ENCODE assay signal across 11 mouse cellular contexts in the genomic region with DNA sequence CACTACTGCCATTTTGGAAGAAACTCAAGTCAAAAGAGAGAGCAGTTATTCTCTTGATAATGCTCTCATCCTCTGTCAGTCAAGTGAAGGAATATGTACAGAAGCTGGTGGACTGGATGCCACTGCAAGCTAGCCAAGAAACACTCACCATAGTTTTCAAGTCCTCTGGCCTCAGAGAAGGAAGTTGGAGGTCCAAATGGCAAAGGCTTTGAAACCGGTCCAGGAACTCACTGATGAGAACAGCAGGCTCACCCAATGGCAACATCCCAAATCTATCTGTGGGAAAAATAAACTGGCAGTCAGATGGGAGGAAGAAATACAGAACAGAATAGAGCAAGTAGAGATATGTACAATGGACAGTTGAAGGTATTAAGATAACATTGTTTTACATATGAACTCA. TPM values are rescaled to one million over a fixed set of nuclear protein-coding genes. Genes with fewer than 3 reads are reported as not detected.
DNase-seq lines count a peak whose midpoint lies in the region; ATAC-seq and TF ChIP-seq lines count a peak whose summit lies in the region.
"Had no signal": no experiment of that assay in that cellular context is flagged by ENCODE, and none has a peak within 500 bp of the region (broad histone marks: within the 10 kb centered on the region; RNA-seq: fewer than 3 reads in every experiment).

No protein-coding gene starts in this region.

- H3K9ac ChIP-seq in kidney, embryonic 14.5 days (ENCODE audit: low read depth, low read length): no peak overlapping the region
- no peak overlapping the region for H3K9ac ChIP-seq in heart, embryonic 12.5 days
- no peak overlapping the region for H3K9ac ChIP-seq in lung, postnatal 0 days (replicated peaks; ENCODE audit: low read depth)
- H3K9ac ChIP-seq: embryonic facial prominence, embryonic 15.5 days; hindbrain, embryonic 15.5 days; neural tube, embryonic 12.5 days had no signal

- H3K27ac ChIP-seq in kidney, adult 2 months (ENCODE audit: insufficient read depth, low read depth, low read length): no peak overlapping the region
- H3K27ac ChIP-seq in kidney, embryonic 14.5 days (ENCODE audit: low read depth, low read length): no peak overlapping the region
- peak overlapping the region; percentile 56; the same call in 1 of the 2 replicates for H3K27ac ChIP-seq in heart, embryonic 12.5 days (ENCODE audit: poor library complexity, severe bottlenecking)
- peak overlapping the region; percentile 12; the same call in 1 of the 2 replicates for H3K27ac ChIP-seq in lung, postnatal 0 days (ENCODE audit: low read length)
- H3K27ac ChIP-seq in limb, embryonic 10.5 days: no peak overlapping the region
- H3K27ac ChIP-seq: embryonic facial prominence, embryonic 15.5 days; hindbrain, embryonic 15.5 days; neural tube, embryonic 12.5 days had no signal

- no peaks in the 10 kb centered on the region for H3K27me3 ChIP-seq in kidney, adult 2 months (replicated peaks; ENCODE audit: control insufficient read depth, insufficient read depth, low read length)
- H3K27me3 ChIP-seq in kidney, embryonic 14.5 days (ENCODE audit: control insufficient read depth, insufficient read depth, low read length): no peaks in the 10 kb centered on the region
- H3K27me3 ChIP-seq in heart, embryonic 12.5 days (replicated peaks): no peaks in the 10 kb centered on the region
- no peaks in the 10 kb centered on the region for H3K27me3 ChIP-seq in lung, postnatal 0 days (replicated peaks; ENCODE audit: insufficient read depth, low read length)
- no peaks in the 10 kb centered on the region for H3K27me3 ChIP-seq in limb, embryonic 10.5 days (ENCODE audit: low read depth, poor library complexity, severe bottlenecking)
- H3K27me3 ChIP-seq: embryonic facial prominence, embryonic 15.5 days; hindbrain, embryonic 15.5 days; neural tube, embryonic 12.5 days had no signal

- WGBS in kidney, adult 2 months: 60% methylated on average over 1 of the region's 1 CpGs
- WGBS in kidney, embryonic 14.5 days: 80% methylated on average over 1 of the region's 1 CpGs
- WGBS in heart, embryonic 12.5 days: 63% methylated on average over 1 of the region's 1 CpGs
- 52% methylated on average over 1 of the region's 1 CpGs for WGBS in lung, postnatal 0 days
- WGBS in limb, embryonic 10.5 days: 96% methylated on average over 1 of the region's 1 CpGs

- ATAC-seq in kidney, embryonic 14.5 days (ENCODE audit: low FRiP score, low TSS enrichment): no peak
- ATAC-seq in heart, embryonic 12.5 days (ENCODE audit: insufficient number of reproducible peaks, low FRiP score): peak; percentile 43; the same call in 1 of the 2 replicates
- no peak for ATAC-seq in lung, postnatal 0 days

- no peak for TF ChIP-seq POLR2A in kidney, adult 2 months (IDR thresholded peaks at IDR 0.05; ENCODE audit: low read depth, low read length)

- DNase-seq in kidney, adult 2 months: peak; percentile 82
- peak; percentile 75 for DNase-seq in cerebellum, adult 9-10 months
- DNase-seq in lung, postnatal 0 days (ENCODE audit: low spot score): peak; percentile 26
- DNase-seq in liver: no peak
- DNase-seq in limb, embryonic 10.5 days (ENCODE audit: low spot score): no peak
- no peak for DNase-seq in T-cell, adult 2 months (ENCODE audit: low spot score)

- TF ChIP-seq CTCF in kidney, adult 2 months (conservative IDR thresholded peaks at IDR 0.05; ENCODE audit: insufficient read depth, insufficient read length, low read depth, low read length): no peak
- TF ChIP-seq CTCF in lung, postnatal 0 days (IDR thresholded peaks at IDR 0.05): no peak

- no peaks in the 10 kb centered on the region for H3K9me3 ChIP-seq in kidney, embryonic 14.5 days (ENCODE audit: control insufficient read depth, low read length)
- H3K9me3 ChIP-seq in heart, embryonic 12.5 days (replicated peaks): no peaks in the 10 kb centered on the region
- no peaks in the 10 kb centered on the region for H3K9me3 ChIP-seq in lung, postnatal 0 days (ENCODE audit: low read length)
- no peaks in the 10 kb centered on the region for H3K9me3 ChIP-seq in limb, embryonic 10.5 days (replicated peaks)
- H3K9me3 ChIP-seq: embryonic facial prominence, embryonic 15.5 days; hindbrain, embryonic 15.5 days; neural tube, embryonic 12.5 days had no signal

- H3K4me1 ChIP-seq in kidney, adult 2 months (ENCODE audit: control insufficient read depth, insufficient read depth, low read length): no peaks in the 10 kb centered on the region
- no peaks in the 10 kb centered on the region for H3K4me1 ChIP-seq in kidney, embryonic 14.5 days (ENCODE audit: control insufficient read depth, insufficient read depth, low read length)
- H3K4me1 ChIP-seq in heart, embryonic 12.5 days (replicated peaks): peaks cover 21% of the 10 kb centered on the region
- H3K4me1 ChIP-seq in lung, postnatal 0 days (ENCODE audit: insufficient read depth, low read depth, low read length): no peaks in the 10 kb centered on the region
- no peaks in the 10 kb centered on the region for H3K4me1 ChIP-seq in limb, embryonic 10.5 days
- H3K4me1 ChIP-seq: embryonic facial prominence, embryonic 15.5 days; hindbrain, embryonic 15.5 days; neural tube, embryonic 12.5 days had no signal

- no peak overlapping the region for H3K4me2 ChIP-seq in kidney, embryonic 14.5 days (replicated peaks; ENCODE audit: low read depth, low read length)
- no peak overlapping the region for H3K4me2 ChIP-seq in heart, embryonic 12.5 days
- H3K4me2 ChIP-seq in lung, postnatal 0 days (replicated peaks; ENCODE audit: low read depth, low read length): no peak overlapping the region
- H3K4me2 ChIP-seq: embryonic facial prominence, embryonic 15.5 days; hindbrain, embryonic 15.5 days; neural tube, embryonic 12.5 days had no signal

- TF ChIP-seq EP300 in lung, postnatal 0 days (IDR thresholded peaks at IDR 0.05): no peak

- H3K4me3 ChIP-seq in kidney, adult 2 months (ENCODE audit: insufficient read depth, low read depth, low read length): no peak overlapping the region
- H3K4me3 ChIP-seq in kidney, embryonic 14.5 days (ENCODE audit: low read length): no peak overlapping the region
- no peak overlapping the region for H3K4me3 ChIP-seq in heart, embryonic 12.5 days
- H3K4me3 ChIP-seq in lung, postnatal 0 days (ENCODE audit: low read depth, low read length): no peak overlapping the region
- no peak overlapping the region for H3K4me3 ChIP-seq in limb, embryonic 10.5 days
- H3K4me3 ChIP-seq: embryonic facial prominence, embryonic 15.5 days; hindbrain, embryonic 15.5 days; neural tube, embryonic 12.5 days had no signal

- peaks cover 8% of the 10 kb centered on the region for H3K36me3 ChIP-seq in kidney, adult 2 months (ENCODE audit: control insufficient read depth, insufficient read depth, low read length)
- peaks cover 81% of the 10 kb centered on the region for H3K36me3 ChIP-seq in kidney, embryonic 14.5 days (ENCODE audit: control insufficient read depth, insufficient read depth, low read length)
- peaks cover 75% of the 10 kb centered on the region for H3K36me3 ChIP-seq in heart, embryonic 12.5 days
- peaks cover 20% of the 10 kb centered on the region; the same call in 1 of the 2 replicates for H3K36me3 ChIP-seq in lung, postnatal 0 days (ENCODE audit: insufficient read depth, low read length)
- H3K36me3 ChIP-seq in limb, embryonic 10.5 days: peaks cover 98% of the 10 kb centered on the region

RNA-seq across cellular contexts. Expression of a gene that starts 15.0 kb away (rescaled TPM):
- 11.0 and 12.0 TPM in 2 replicates for polyA plus RNA-seq in kidney, adult 2 months (2012; rRNA removed)
- polyA plus RNA-seq in kidney, embryonic 14.5 days (2014; fragmentation: Nextera tagmentation; extraction: Ambion mirVana): 69.4 and 78.3 TPM in 2 replicates
- polyA plus RNA-seq in heart, embryonic 12.5 days (2016; fragmentation: Nextera tagmentation; extraction: Ambion mirVana): 44.0 and 48.4 TPM in 2 replicates
- 22.9 and 23.6 TPM in 2 replicates for polyA plus RNA-seq in lung, postnatal 0 days (2015; fragmentation: Nextera tagmentation; extraction: Ambion mirVana)
- polyA plus RNA-seq in limb, embryonic 10.5 days (2016; fragmentation: Nextera tagmentation; extraction: Ambion mirVana): 91.3 and 95.9 TPM in 2 replicates

RNA-seq across cellular contexts. Expression of a gene that starts 25.9 kb away (rescaled TPM):
- 34.0 and 42.7 TPM in 2 replicates for polyA plus RNA-seq in kidney, adult 2 months (2012; rRNA removed)
- 25.7 and 42.8 TPM in 2 replicates for polyA plus RNA-seq in kidney, embryonic 14.5 days (2014; fragmentation: Nextera tagmentation; extraction: Ambion mirVana)
- polyA plus RNA-seq in heart, embryonic 12.5 days (2016; fragmentation: Nextera tagmentation; extraction: Ambion mirVana): 34.3 and 38.8 TPM in 2 replicates
- polyA plus RNA-seq in lung, postnatal 0 days (2015; fragmentation: Nextera tagmentation; extraction: Ambion mirVana): 7.9 and 8.9 TPM in 2 replicates
- 46.2 and 49.2 TPM in 2 replicates for polyA plus RNA-seq in limb, embryonic 10.5 days (2016; fragmentation: Nextera tagmentation; extraction: Ambion mirVana)

Comparison
In these comparisons a context has a peak if more than half of its experiments do, and no peak if none do; other contexts are left out.
1. DNase-seq: peak in kidney, adult 2 months (single experiment), cerebellum, adult 9-10 months (single experiment) and lung, postnatal 0 days (single experiment); none in liver (single experiment), limb, embryonic 10.5 days (single experiment) and T-cell, adult 2 months (single experiment).
2. H3K27ac ChIP-seq: peak in heart, embryonic 12.5 days (single experiment) and lung, postnatal 0 days (single experiment); none in kidney, adult 2 months (single experiment), kidney, embryonic 14.5 days (single experiment) and limb, embryonic 10.5 days (single experiment).